Mouse (Mus musculus) embryonic facial prominence, embryonic 13.5 days (tissue): ENCODE results near the gene Tmem125. TPM values are rescaled to one million over a fixed set of nuclear protein-coding genes. Genes with fewer than 3 reads are reported as not detected.

Experiments
- ATAC-seq: fragments of 200-750 bp; cut with Nextera tagmentation; 2 replicates; pipeline ENCODE4 v1.8.0; 2017; ENCODE audit warnings: low read depth; ENCODE audit not compliant: insufficient number of reproducible peaks, insufficient read depth, low FRiP score, low TSS enrichment
- H3K27ac ChIP-seq: fragments of 300-500 bp; sonication (generic); 2 replicates; pipeline ENCODE4 v1.5.1; 2015; ENCODE audit warnings: moderate library complexity, mild to moderate bottlenecking, inconsistent platforms
- H3K27me3 ChIP-seq: fragments of 300-500 bp; sonication (generic); 2 replicates; pipeline ENCODE4 v1.6.1; 2015; ENCODE audit warnings: mild to moderate bottlenecking, inconsistent platforms
- H3K36me3 ChIP-seq: fragments of 300-500 bp; sonication (generic); 2 replicates; pipeline ENCODE4 v1.6.1; 2015; ENCODE audit warnings: mild to moderate bottlenecking, inconsistent platforms
- H3K4me1 ChIP-seq: fragments of 300-500 bp; sonication (generic); 2 replicates; pipeline ENCODE4 v1.6.1; 2015; ENCODE audit warnings: inconsistent platforms
- H3K4me2 ChIP-seq: fragments of 300-500 bp; sonication (generic); 2 replicates; pipeline ENCODE4 v1.6.1; 2015; ENCODE audit warnings: moderate library complexity, mild to moderate bottlenecking, inconsistent platforms
- H3K4me3 ChIP-seq: fragments of 300-500 bp; sonication (generic); 2 replicates; pipeline ENCODE4 v1.5.1; 2015; ENCODE audit warnings: mild to moderate bottlenecking, inconsistent platforms
- H3K9ac ChIP-seq: fragments of 300-500 bp; sonication (generic); 2 replicates; pipeline ENCODE4 v1.6.1; 2015; ENCODE audit warnings: mild to moderate bottlenecking, inconsistent platforms
- H3K9me3 ChIP-seq: fragments of 300-500 bp; sonication (generic); 2 replicates; pipeline ENCODE4 v1.6.1; 2016; ENCODE audit warnings: inconsistent platforms
- WGBS: fragments of 180-500 bp; shearing (Covaris S2); methylation state at CpG from one replicate; pipeline ENCODE4 v1.1.7; 2015; ENCODE audit warnings: mixed read lengths; 5-methylcytosine and 5-hydroxymethylcytosine counted together
- polyA plus RNA-seq: library from polyadenylated mRNA; unstranded; fragments of >200 nt; fragmentation: Nextera tagmentation; extraction: Ambion mirVana; gene quantifications from 2 replicates; pipeline ENCODE4 v1.2.1, GENCODE M21; 2015

Gene Tmem125
- polyA plus RNA-seq, 1 experiment from 2014 or later = 3.2 TPM

- Histone ChIP-seq H3K4me3 (no peak overlapping the region), H3K27me3 (no peaks in the 10 kb centered on the region), H3K4me1 (peaks cover 6% of the 10 kb centered on the region), H3K4me2 (no peak overlapping the region), H3K9me3 (no peaks in the 10 kb centered on the region), H3K9ac (no peak overlapping the region), H3K36me3 (no peaks in the 10 kb centered on the region), H3K27ac (no peak overlapping the region)
- WGBS = 81% methylated on average over 6 of the region's 6 CpGs
- no peak for ATAC-seq
Observed at GRCm38 (mm10) chr4:118535610-118536009, 8.2 kb downstream of the Tmem125 start.

- 74% methylated on average over 7 of the region's 7 CpGs for WGBS
- no peak overlapping the region for H3K9ac ChIP-seq
- no peak overlapping the region for H3K4me2 ChIP-seq
- no peak overlapping the region for H3K4me3 ChIP-seq
- H3K27ac ChIP-seq = no peak overlapping the region
- H3K36me3 ChIP-seq = no peaks in the 10 kb centered on the region
- H3K4me1 ChIP-seq = no peaks in the 10 kb centered on the region
- no peaks in the 10 kb centered on the region for H3K27me3 ChIP-seq
- ATAC-seq = no peak
- no peaks in the 10 kb centered on the region for H3K9me3 ChIP-seq
Observed at GRCm38 (mm10) chr4:118533605-118534004, 10.2 kb downstream of the Tmem125 start.

GRCm38 (mm10) chr4:118533156-118533555 lies 10.7 kb downstream of the Tmem125 start:
- H3K4me1 ChIP-seq = no peaks in the 10 kb centered on the region
- H3K9me3 ChIP-seq = no peaks in the 10 kb centered on the region
- H3K36me3 ChIP-seq = no peaks in the 10 kb centered on the region
- H3K9ac ChIP-seq = no peak overlapping the region
- H3K27me3 ChIP-seq = no peaks in the 10 kb centered on the region
- H3K27ac ChIP-seq = no peak overlapping the region
- no peak overlapping the region for H3K4me2 ChIP-seq
- H3K4me3 ChIP-seq = no peak overlapping the region
- WGBS = 37% methylated on average over 4 of the region's 4 CpGs
- no peak for ATAC-seq

GRCm38 (mm10) chr4:118532663-118533062 lies 11.2 kb downstream of the Tmem125 start:
- Histone ChIP-seq H3K4me2 (no peak overlapping the region), H3K27ac (no peak overlapping the region), H3K9me3 (no peaks in the 10 kb centered on the region), H3K9ac (no peak overlapping the region), H3K36me3 (no peaks in the 10 kb centered on the region), H3K27me3 (no peaks in the 10 kb centered on the region), H3K4me1 (no peaks in the 10 kb centered on the region), H3K4me3 (no peak overlapping the region)
- no peak for ATAC-seq
- 79% methylated on average over 5 of the region's 5 CpGs for WGBS

GRCm38 (mm10) chr4:118527720-118528119 lies 16.1 kb downstream of the Tmem125 start:
- 68% methylated on average over 6 of the region's 6 CpGs for WGBS
- H3K4me2 ChIP-seq = 0 out of 2 replicates have a peak overlapping the region, but pooled peaks have one; percentile 9

GRCm38 (mm10) chr4:118527335-118527681 lies 16.5 kb downstream of the Tmem125 start:
- Histone ChIP-seq H3K27ac (no peak overlapping the region), H3K4me1 (peaks cover 4% of the 10 kb centered on the region; the same call in 1 of the 2 replicates), H3K36me3 (no peaks in the 10 kb centered on the region), H3K4me2 (peak overlapping the region; percentile 31), H3K4me3 (peak overlapping the region; percentile 28), H3K9ac (no peak overlapping the region), H3K27me3 (no peaks in the 10 kb centered on the region), H3K9me3 (no peaks in the 10 kb centered on the region)
- WGBS = 28% methylated on average over 5 of the region's 5 CpGs
- no peak for ATAC-seq

More at GRCm38 (mm10) chr4:118527720-118528119, 16.1 kb downstream of the Tmem125 start:
- no peak for ATAC-seq
- Histone ChIP-seq H3K4me3 (no peak overlapping the region), H3K9ac (no peak overlapping the region), H3K9me3 (no peaks in the 10 kb centered on the region), H3K27ac (no peak overlapping the region), H3K4me1 (peaks cover 4% of the 10 kb centered on the region; the same call in 1 of the 2 replicates), H3K36me3 (no peaks in the 10 kb centered on the region), H3K27me3 (no peaks in the 10 kb centered on the region)

- Histone ChIP-seq H3K9me3 (no peaks in the 10 kb centered on the region), H3K4me2 (peak within 1 kb of the TSS; percentile 31), H3K9ac (no peak within 1 kb of the TSS), H3K4me3 (peak within 1 kb of the TSS; percentile 28), H3K27ac (peak within 1 kb of the TSS; percentile 11; the same call in 1 of the 2 replicates), H3K4me1 (peaks cover 4% of the 10 kb centered on the region; the same call in 1 of the 2 replicates), H3K36me3 (no peaks in the 10 kb centered on the region), H3K27me3 (no peaks in the 10 kb centered on the region)
- 34% methylated on average over 17 of the region's 17 CpGs for WGBS
- no peak for ATAC-seq
Observed at GRCm38 (mm10) chr4:118526408-118527334, 17.2 kb downstream of the Tmem125 start, which contains the start of gene 2610528J11Rik. Gene 2610528J11Rik (plus strand): TSS chr4:118526999.

- no peaks in the 10 kb centered on the region for H3K9me3 ChIP-seq
Observed at GRCm38 (mm10) chr4:118525779-118526178, 18.1 kb downstream of the Tmem125 start.

GRCm38 (mm10) chr4:118523976-118524375 lies 19.9 kb downstream of the Tmem125 start:
- H3K4me1 ChIP-seq = peaks cover 4% of the 10 kb centered on the region; the same call in 1 of the 2 replicates
- H3K27me3 ChIP-seq = no peaks in the 10 kb centered on the region
- ATAC-seq = no peak
- no peaks in the 10 kb centered on the region for H3K36me3 ChIP-seq
- no peak overlapping the region; the same call in 1 of the 2 replicates for H3K27ac ChIP-seq
- H3K4me3 ChIP-seq = no peak overlapping the region
- H3K9ac ChIP-seq = no peak overlapping the region
- H3K4me2 ChIP-seq = no peak overlapping the region
- H3K9me3 ChIP-seq = no peaks in the 10 kb centered on the region
- WGBS = 79% methylated on average over 7 of the region's 7 CpGs

More at GRCm38 (mm10) chr4:118525779-118526178, 18.1 kb downstream of the Tmem125 start:
- Histone ChIP-seq H3K4me2 (no peak overlapping the region), H3K27ac (no peak overlapping the region), H3K4me1 (peaks cover 4% of the 10 kb centered on the region; the same call in 1 of the 2 replicates), H3K36me3 (no peaks in the 10 kb centered on the region), H3K27me3 (no peaks in the 10 kb centered on the region), H3K9ac (no peak overlapping the region), H3K4me3 (no peak overlapping the region)
- no peak for ATAC-seq
- 69% methylated on average over 3 of the region's 3 CpGs for WGBS

- Histone ChIP-seq H3K27ac (no peak overlapping the region), H3K4me2 (no peak overlapping the region), H3K9me3 (no peaks in the 10 kb centered on the region), H3K9ac (no peak overlapping the region), H3K36me3 (no peaks in the 10 kb centered on the region), H3K27me3 (peaks cover 6% of the 10 kb centered on the region; the same call in 1 of the 2 replicates), H3K4me3 (no peak overlapping the region), H3K4me1 (peaks cover 6% of the 10 kb centered on the region)
- WGBS = 85% methylated on average over 7 of the region's 7 CpGs
- no peak for ATAC-seq
Observed at GRCm38 (mm10) chr4:118522248-118522647, 21.6 kb downstream of the Tmem125 start.

- Histone ChIP-seq H3K27me3 (peaks cover 11% of the 10 kb centered on the region; the same call in 1 of the 2 replicates), H3K4me1 (peaks cover 13% of the 10 kb centered on the region), H3K36me3 (no peaks in the 10 kb centered on the region), H3K9me3 (no peaks in the 10 kb centered on the region), H3K4me3 (no peak overlapping the region), H3K27ac (no peak overlapping the region), H3K9ac (no peak overlapping the region), H3K4me2 (no peak overlapping the region)
- ATAC-seq = no peak
- 58% methylated on average over 5 of the region's 5 CpGs for WGBS
Observed at GRCm38 (mm10) chr4:118518208-118518607, 25.6 kb downstream of the Tmem125 start.
